Mouse (Mus musculus): Measurements from ENCODE around the gene Acadm. TPM values are rescaled to one million over a fixed set of nuclear protein-coding genes. Genes with fewer than 3 reads are reported as not detected.

The Acadm gene
- 73.6 and 76.7 TPM in 2 replicates for polyA plus RNA-seq (2014; fragmentation: Nextera tagmentation; extraction: Ambion mirVana)

- Histone ChIP-seq H3K27me3 (ENCODE audit: control insufficient read depth, insufficient read depth, low read length) (no peaks in the 10 kb centered on the region), H3K9me3 (ENCODE audit: control insufficient read depth, low read depth, low read length) (no peaks in the 10 kb centered on the region), H3K4me3 (ENCODE audit: low read depth, low read length) (peak within 1 kb of the TSS; percentile 78), H3K36me3 (ENCODE audit: control insufficient read depth, insufficient read depth, low read length) (peaks cover 11% of the 10 kb centered on the region; the same call in 1 of the 2 replicates), H3K4me1 (ENCODE audit: control insufficient read depth, insufficient read depth, low read length) (peaks cover 10% of the 10 kb centered on the region; the same call in 1 of the 2 replicates), H3K4me2 (replicated peaks; ENCODE audit: low read depth, low read length) (peak within 1 kb of the TSS; percentile 46), H3K9ac (replicated peaks; ENCODE audit: low read depth, low read length) (peak within 1 kb of the TSS; percentile 50), H3K27ac (ENCODE audit: low read length) (peak within 1 kb of the TSS; percentile 79)
- ATAC-seq (ENCODE audit: insufficient number of reproducible peaks, insufficient read depth, low FRiP score, low read depth), result peak; percentile 99
- under 1% methylated on average over 41 of the region's 41 CpGs for WGBS
These were observed at the start of gene Acadm for GRCm38 (mm10) chr3:153944335-153944990. Gene Acadm (minus strand): TSS chr3:153944632.

DNA sequence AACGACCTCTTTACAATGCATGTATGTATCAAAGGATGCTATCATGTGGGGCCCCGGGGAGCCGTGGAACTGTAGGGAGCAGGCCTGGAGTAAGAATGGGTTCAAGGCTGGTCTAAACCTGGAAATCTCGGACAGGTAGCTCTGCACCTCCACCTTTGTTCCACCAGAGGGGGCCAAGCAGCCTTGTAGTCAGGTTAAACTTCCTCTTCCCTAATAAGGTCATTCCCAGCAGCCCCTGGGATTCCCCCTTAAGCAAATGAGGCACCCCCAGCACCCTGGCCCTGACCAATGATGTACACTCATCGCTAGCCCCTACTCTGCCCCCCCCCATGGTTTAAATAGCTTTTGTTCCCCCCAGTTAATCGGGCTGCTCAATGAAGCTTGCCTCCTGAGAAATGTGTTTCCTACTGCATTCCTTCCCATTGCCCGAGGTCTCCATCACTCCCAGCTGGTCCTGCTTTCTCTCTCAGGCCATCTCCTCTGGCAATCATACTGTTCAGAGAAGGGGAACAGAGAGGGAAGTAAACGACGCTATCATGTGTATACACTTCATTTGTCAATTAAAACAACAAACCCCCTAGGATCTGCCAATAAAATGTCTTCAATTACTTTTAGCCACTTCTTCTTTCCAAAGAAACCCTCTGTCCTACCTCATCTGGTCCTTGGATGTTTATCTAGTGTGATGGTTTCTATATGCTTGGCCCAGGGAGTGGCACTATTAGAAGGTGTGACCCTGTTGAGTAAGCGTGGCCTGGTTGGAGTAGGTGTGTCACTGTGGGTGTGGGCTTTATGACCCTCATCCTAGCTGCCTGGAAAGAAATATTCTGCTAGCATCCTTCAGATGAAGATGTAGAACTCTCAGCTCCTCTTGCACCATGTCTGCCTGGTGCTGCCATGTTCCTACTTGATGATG, 40.3 kb upstream of the Acadm start:
- ATAC-seq (ENCODE audit: insufficient number of reproducible peaks, insufficient read depth, low FRiP score, low read depth), result no peak
- no peaks in the 10 kb centered on the region for H3K4me1 ChIP-seq (ENCODE audit: control insufficient read depth, insufficient read depth, low read length)

DNA sequence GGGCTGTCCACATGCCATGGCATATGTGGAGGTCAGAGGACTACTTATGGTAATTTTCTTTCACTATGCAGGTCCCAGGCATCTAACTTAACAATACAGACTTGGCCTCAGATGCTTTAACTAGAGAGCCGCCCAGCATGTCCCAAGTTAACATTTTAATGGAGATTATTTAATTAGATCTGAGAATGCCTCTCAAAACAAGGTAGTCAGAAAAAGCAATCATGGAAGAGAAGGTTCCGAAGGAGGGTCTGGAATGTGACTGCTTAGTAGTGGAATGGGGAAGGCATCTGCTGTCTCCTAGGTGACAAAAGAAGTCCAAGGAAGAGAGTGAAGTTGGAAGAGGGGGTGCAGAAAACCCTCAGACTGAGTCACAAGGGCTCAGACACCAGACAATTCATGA, 36.2 kb upstream of the Acadm start:
- no peak overlapping the region for H3K27ac ChIP-seq (ENCODE audit: low read length)
- no peak overlapping the region for H3K4me2 ChIP-seq (replicated peaks; ENCODE audit: low read depth, low read length)
- H3K4me3 ChIP-seq (ENCODE audit: low read depth, low read length), result no peak overlapping the region
- H3K36me3 ChIP-seq (ENCODE audit: control insufficient read depth, insufficient read depth, low read length), result no peaks in the 10 kb centered on the region
- no peaks in the 10 kb centered on the region for H3K4me1 ChIP-seq (ENCODE audit: control insufficient read depth, insufficient read depth, low read length)
- no peaks in the 10 kb centered on the region for H3K9me3 ChIP-seq (ENCODE audit: control insufficient read depth, low read depth, low read length)
- H3K9ac ChIP-seq (replicated peaks; ENCODE audit: low read depth, low read length), result no peak overlapping the region
- 65% methylated on average over 2 of the region's 2 CpGs for WGBS
- no peaks in the 10 kb centered on the region for H3K27me3 ChIP-seq (ENCODE audit: control insufficient read depth, insufficient read depth, low read length)
- ATAC-seq (ENCODE audit: insufficient number of reproducible peaks, insufficient read depth, low FRiP score, low read depth), result no peak

More for the DNA sequence above, 40.3 kb upstream of the Acadm start:
- H3K4me2 ChIP-seq (replicated peaks; ENCODE audit: low read depth, low read length), result no peak overlapping the region
- no peaks in the 10 kb centered on the region for H3K9me3 ChIP-seq (ENCODE audit: control insufficient read depth, low read depth, low read length)
- WGBS, result 54% methylated on average over 10 of the region's 10 CpGs
- H3K9ac ChIP-seq (replicated peaks; ENCODE audit: low read depth, low read length), result no peak overlapping the region
- H3K36me3 ChIP-seq (ENCODE audit: control insufficient read depth, insufficient read depth, low read length), result no peaks in the 10 kb centered on the region
- no peak overlapping the region for H3K4me3 ChIP-seq (ENCODE audit: low read depth, low read length)
- H3K27ac ChIP-seq (ENCODE audit: low read length), result no peak overlapping the region
- H3K27me3 ChIP-seq (ENCODE audit: control insufficient read depth, insufficient read depth, low read length), result no peaks in the 10 kb centered on the region

DNA sequence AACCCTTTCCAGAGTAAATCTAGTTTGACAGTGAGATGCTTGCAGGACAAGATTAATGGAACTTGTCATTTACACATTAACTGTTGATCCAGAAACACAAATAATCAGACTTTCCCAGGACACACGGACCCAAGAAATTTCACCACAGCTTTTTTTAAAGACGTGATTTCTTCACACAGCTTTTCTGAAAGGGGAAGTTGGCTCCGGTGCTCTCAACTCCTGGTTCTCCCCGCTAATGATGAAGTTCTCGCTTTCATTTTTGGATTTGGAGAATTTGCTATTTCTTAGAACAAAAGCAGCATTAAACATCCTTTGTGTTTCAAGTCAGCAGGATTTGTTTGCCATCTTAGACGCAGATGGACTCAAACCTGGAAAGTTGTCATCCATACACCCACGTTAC, 31.4 kb upstream of the Acadm start:
- H3K4me2 ChIP-seq (replicated peaks; ENCODE audit: low read depth, low read length), result no peak overlapping the region
- no peak for ATAC-seq (ENCODE audit: insufficient number of reproducible peaks, insufficient read depth, low FRiP score, low read depth)
- 0 out of 2 replicates have a peak, but pooled peaks cover 4% of the 10 kb centered on the region for H3K27me3 ChIP-seq (ENCODE audit: control insufficient read depth, insufficient read depth, low read length)
- H3K27ac ChIP-seq (ENCODE audit: low read length), result no peak overlapping the region
- WGBS, result 75% methylated on average over 7 of the region's 7 CpGs
- H3K4me3 ChIP-seq (ENCODE audit: low read depth, low read length), result no peak overlapping the region
- H3K36me3 ChIP-seq (ENCODE audit: control insufficient read depth, insufficient read depth, low read length), result no peaks in the 10 kb centered on the region
- H3K9me3 ChIP-seq (ENCODE audit: control insufficient read depth, low read depth, low read length), result no peaks in the 10 kb centered on the region
- no peak overlapping the region for H3K9ac ChIP-seq (replicated peaks; ENCODE audit: low read depth, low read length)
- H3K4me1 ChIP-seq (ENCODE audit: control insufficient read depth, insufficient read depth, low read length), result 0 out of 2 replicates have a peak, but pooled peaks cover 2% of the 10 kb centered on the region

DNA sequence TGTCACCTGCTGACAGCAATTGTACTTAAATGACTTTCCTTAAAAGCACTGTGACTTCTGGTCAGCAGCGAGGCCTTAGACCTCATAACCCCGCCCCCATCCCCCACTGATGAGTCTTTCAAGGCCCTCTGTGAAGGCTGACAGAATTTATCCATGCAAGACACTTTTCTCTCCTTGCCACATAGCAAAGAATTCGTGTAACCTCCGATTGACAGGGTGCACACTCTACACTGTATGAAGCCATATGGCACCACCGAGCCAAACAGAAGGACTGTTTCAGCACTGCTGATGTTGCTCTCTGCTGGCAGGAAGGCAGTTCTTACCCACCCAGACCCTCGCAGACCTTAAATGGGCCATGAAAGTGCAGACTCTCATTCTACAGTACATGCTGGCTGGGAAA, 30.6 kb upstream of the Acadm start:
- H3K9me3 ChIP-seq (ENCODE audit: control insufficient read depth, low read depth, low read length), result no peaks in the 10 kb centered on the region
- 11% methylated on average over 6 of the region's 6 CpGs for WGBS
- no peak overlapping the region for H3K4me2 ChIP-seq (replicated peaks; ENCODE audit: low read depth, low read length)
- no peak for ATAC-seq (ENCODE audit: insufficient number of reproducible peaks, insufficient read depth, low FRiP score, low read depth)
- no peak overlapping the region for H3K4me3 ChIP-seq (ENCODE audit: low read depth, low read length)
- H3K27ac ChIP-seq (ENCODE audit: low read length), result no peak overlapping the region
- H3K9ac ChIP-seq (replicated peaks; ENCODE audit: low read depth, low read length), result no peak overlapping the region
- 0 out of 2 replicates have a peak, but pooled peaks cover 4% of the 10 kb centered on the region for H3K27me3 ChIP-seq (ENCODE audit: control insufficient read depth, insufficient read depth, low read length)
- H3K36me3 ChIP-seq (ENCODE audit: control insufficient read depth, insufficient read depth, low read length), result no peaks in the 10 kb centered on the region
- H3K4me1 ChIP-seq (ENCODE audit: control insufficient read depth, insufficient read depth, low read length), result 0 out of 2 replicates have a peak, but pooled peaks cover 2% of the 10 kb centered on the region

DNA sequence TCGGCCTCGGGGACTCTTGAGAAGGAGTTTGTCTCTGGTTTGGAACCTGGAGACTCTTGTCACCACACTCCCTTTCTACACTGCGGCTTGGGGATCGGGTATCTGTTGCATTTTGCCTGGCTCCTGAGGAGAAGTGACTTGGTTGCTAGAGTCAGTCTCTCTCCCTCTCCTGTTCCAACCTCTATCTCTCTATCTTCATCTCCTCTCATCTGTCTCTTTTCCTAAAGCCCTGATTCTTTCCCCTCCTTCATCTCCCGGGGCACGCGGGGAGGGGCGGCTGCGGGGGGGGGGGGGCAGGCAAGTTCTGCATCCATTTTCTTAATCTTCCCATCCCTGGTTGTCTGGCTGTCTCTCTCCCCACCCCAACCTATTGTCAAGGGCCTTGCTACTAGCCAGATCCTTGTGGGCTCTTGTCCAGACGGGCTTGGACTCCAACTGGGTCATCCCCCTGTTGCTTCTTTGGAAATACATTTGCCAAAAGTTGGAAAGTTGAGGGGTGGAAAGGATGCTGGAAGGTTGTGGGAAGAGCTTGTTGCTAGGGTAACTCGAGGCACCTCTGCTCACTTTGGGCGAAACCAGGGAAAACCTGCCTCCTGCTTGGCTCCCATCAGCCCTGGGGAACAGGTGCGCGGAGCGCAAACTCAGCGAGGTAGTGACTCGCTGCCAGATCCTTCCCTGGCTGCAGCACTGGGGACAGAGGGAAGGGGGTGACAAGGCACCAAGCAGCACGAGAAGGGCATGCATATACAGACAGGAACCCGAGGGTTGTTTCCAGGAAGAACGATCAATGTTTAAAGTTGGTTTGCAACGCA, 29.7 kb upstream of the Acadm start:
- Histone ChIP-seq H3K9ac (replicated peaks; ENCODE audit: low read depth, low read length) (peak overlapping the region; percentile 39; the same call in 1 of the 2 replicates), H3K9me3 (ENCODE audit: control insufficient read depth, low read depth, low read length) (no peaks in the 10 kb centered on the region), H3K4me3 (ENCODE audit: low read depth, low read length) (peak overlapping the region; percentile 55), H3K27ac (ENCODE audit: low read length) (no peak overlapping the region), H3K4me1 (ENCODE audit: control insufficient read depth, insufficient read depth, low read length) (0 out of 2 replicates have a peak, but pooled peaks cover 2% of the 10 kb centered on the region), H3K36me3 (ENCODE audit: control insufficient read depth, insufficient read depth, low read length) (no peaks in the 10 kb centered on the region), H3K4me2 (replicated peaks; ENCODE audit: low read depth, low read length) (peak overlapping the region; percentile 98), H3K27me3 (ENCODE audit: control insufficient read depth, insufficient read depth, low read length) (0 out of 2 replicates have a peak, but pooled peaks cover 4% of the 10 kb centered on the region)
- ATAC-seq (ENCODE audit: insufficient number of reproducible peaks, insufficient read depth, low FRiP score, low read depth), result no peak; the same call in 1 of the 2 replicates
- WGBS, result 6% methylated on average over 21 of the region's 21 CpGs

- 0 out of 2 replicates have a peak, but pooled peaks cover 2% of the 10 kb centered on the region for H3K4me1 ChIP-seq (ENCODE audit: control insufficient read depth, insufficient read depth, low read length)
- H3K9me3 ChIP-seq (ENCODE audit: control insufficient read depth, low read depth, low read length), result no peaks in the 10 kb centered on the region
- ATAC-seq (ENCODE audit: insufficient number of reproducible peaks, insufficient read depth, low FRiP score, low read depth), result peak; percentile 57; the same call in 1 of the 2 replicates
- peak within 1 kb of the TSS; percentile 98 for H3K4me2 ChIP-seq (replicated peaks; ENCODE audit: low read depth, low read length)
- H3K4me3 ChIP-seq (ENCODE audit: low read depth, low read length), result peak within 1 kb of the TSS; percentile 55
- no peaks in the 10 kb centered on the region for H3K36me3 ChIP-seq (ENCODE audit: control insufficient read depth, insufficient read depth, low read length)
- peak within 1 kb of the TSS; percentile 39; the same call in 1 of the 2 replicates for H3K9ac ChIP-seq (replicated peaks; ENCODE audit: low read depth, low read length)
- 0 out of 2 replicates have a peak, but pooled peaks cover 4% of the 10 kb centered on the region for H3K27me3 ChIP-seq (ENCODE audit: control insufficient read depth, insufficient read depth, low read length)
- H3K27ac ChIP-seq (ENCODE audit: low read length), result no peak within 1 kb of the TSS
- WGBS, result 2% methylated on average over 63 of the region's 66 CpGs
These were observed 28.9 kb upstream of the Acadm start, which contains the start of gene Slc44a5 for GRCm38 (mm10) chr3:153973171-153973948. Gene Slc44a5 (plus strand): TSS chr3:153973436.

Measured in stomach, embryonic 14.5 days (tissue).